Mouse (Mus musculus): ENCODE data around the gene Ssx2ip. TPM values are rescaled to one million over a fixed set of nuclear protein-coding genes. Genes with fewer than 3 reads are reported as not detected.

Gene Ssx2ip
- total RNA-seq, 1 experiment = 18.4 TPM

DNA sequence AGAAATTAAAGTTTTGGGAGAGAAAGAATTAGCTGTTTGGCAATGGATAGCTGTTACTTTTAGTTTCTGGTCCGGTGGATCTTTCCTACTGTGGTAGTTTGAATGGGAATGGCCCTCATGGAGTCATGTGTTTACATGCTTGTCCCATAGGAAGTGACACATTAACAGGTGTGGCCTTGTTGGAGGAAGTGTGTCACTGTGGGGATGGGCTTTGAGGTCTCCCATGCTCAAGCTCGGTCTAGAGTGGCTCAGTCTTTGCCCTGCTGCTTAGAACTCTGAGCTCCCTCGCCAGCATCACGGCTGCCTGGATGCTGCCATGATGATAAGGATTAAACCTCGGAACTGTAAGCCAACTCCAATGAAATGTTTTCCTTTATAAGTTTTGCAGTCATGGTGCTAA, 46.9 kb downstream of the Ssx2ip start:
- H3K9me3 ChIP-seq (ENCODE audit: control insufficient read depth, insufficient read depth, low read depth, low read length) = no peaks in the 10 kb centered on the region
- peak overlapping the region; percentile 36 to 95; a peak in 3 of 4 replicates for H3K4me3 ChIP-seq (ENCODE audit: insufficient read depth in 1 of 2, low read depth in 1 of 2, low read length in 2 of 2, poor library complexity in 1 of 2, severe bottlenecking in 1 of 2)
- H3K9ac ChIP-seq (ENCODE audit: insufficient read depth, low read depth, low read length, poor library complexity, severe bottlenecking) = peak overlapping the region; percentile 26; the same call in 1 of the 2 replicates
- peaks cover 3 to 5% of the 10 kb centered on the region in 2 experiments; a peak in 2 of 4 replicates for H3K4me1 ChIP-seq (ENCODE audit: control insufficient read depth in 2 of 2, insufficient read depth in 2 of 2, low read length in 2 of 2, poor library complexity in 1 of 2)
- no peaks in the 10 kb centered on the region for H3K36me3 ChIP-seq (ENCODE audit: control insufficient read depth, insufficient read depth, low read length, poor library complexity, severe bottlenecking)
- no peak for TF ChIP-seq MAFK (IDR thresholded peaks at IDR 0.05; ENCODE audit: insufficient read depth, low read depth, low read length)
- no peak for TF ChIP-seq ZNF384 (IDR thresholded peaks at IDR 0.05; ENCODE audit: low read depth, low read length)
- TF ChIP-seq ZC3H11A (IDR thresholded peaks at IDR 0.05; ENCODE audit: borderline replicate concordance, low read depth, low read length) = no peak
- no peak for TF ChIP-seq HCFC1 (IDR thresholded peaks at IDR 0.05; ENCODE audit: borderline replicate concordance, insufficient read depth, low read length)
- no peak for TF ChIP-seq CHD2 (IDR thresholded peaks at IDR 0.05; ENCODE audit: low read depth, low read length)
- no peak for DNase-seq (ENCODE audit: low read depth, low spot score)
- in situ Hi-C loops (cut with MboI; ENCODE audit: low sequenced_read_pairs in 2 of 2, unreplicated experiment in 2 of 2) = no loop called here
- no peak overlapping the region for H3K27ac ChIP-seq (ENCODE audit: insufficient read depth, low read depth, low read length, poor library complexity, severe bottlenecking)

DNA sequence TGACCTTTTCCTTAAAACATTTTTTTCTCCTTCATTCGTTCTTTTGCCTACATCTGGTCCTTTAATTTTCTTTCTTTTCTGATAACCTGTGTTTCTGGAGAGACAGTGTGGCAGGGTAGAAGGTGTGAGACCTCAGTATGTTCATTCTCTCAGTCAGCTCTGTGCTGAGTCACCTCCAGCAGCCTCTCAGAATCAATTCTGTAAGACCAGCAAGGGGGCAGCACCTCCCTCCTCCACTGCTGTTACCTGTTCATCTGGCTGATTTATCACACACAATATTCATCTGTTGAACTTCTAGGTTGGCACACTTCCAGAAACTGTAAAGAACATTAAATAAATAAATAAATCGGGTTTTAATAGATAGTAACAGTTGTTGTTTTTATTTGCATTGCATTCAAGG, 58.5 kb downstream of the Ssx2ip start:
- H3K27ac ChIP-seq (ENCODE audit: insufficient read depth, low read depth, low read length, poor library complexity, severe bottlenecking) = no peak overlapping the region
- no peaks in the 10 kb centered on the region; the same call in 1 of the 2 replicates for H3K36me3 ChIP-seq (ENCODE audit: control insufficient read depth, insufficient read depth, low read length, poor library complexity, severe bottlenecking)
- H3K4me3 ChIP-seq (ENCODE audit: insufficient read depth in 1 of 2, low read depth in 1 of 2, low read length in 2 of 2, poor library complexity in 1 of 2, severe bottlenecking in 1 of 2) = no peak overlapping the region
- TF ChIP-seq MAFK (IDR thresholded peaks at IDR 0.05; ENCODE audit: insufficient read depth, low read depth, low read length) (0 out of 2 replicates have a peak, but pooled peaks have one; percentile 47), CHD2 (IDR thresholded peaks at IDR 0.05; ENCODE audit: low read depth, low read length) (no peak)
- in situ Hi-C loops (cut with MboI; ENCODE audit: low sequenced_read_pairs in 2 of 2, unreplicated experiment in 2 of 2) = no loop called here
- DNase-seq (ENCODE audit: low read depth, low spot score) = no peak
- H3K4me1 ChIP-seq (ENCODE audit: control insufficient read depth in 2 of 2, insufficient read depth in 2 of 2, low read length in 2 of 2, poor library complexity in 1 of 2) = 0 out of 4 replicates have a peak, but pooled peaks cover 0 to 2% of the 10 kb centered on the region in 2 experiments
- no peak overlapping the region for H3K9ac ChIP-seq (ENCODE audit: insufficient read depth, low read depth, low read length, poor library complexity, severe bottlenecking)
- no peaks in the 10 kb centered on the region for H3K9me3 ChIP-seq (ENCODE audit: control insufficient read depth, insufficient read depth, low read depth, low read length)

- Histone ChIP-seq H3K9ac (ENCODE audit: insufficient read depth, low read depth, low read length, poor library complexity, severe bottlenecking) (no peak overlapping the region), H3K4me1 (ENCODE audit: control insufficient read depth in 2 of 2, insufficient read depth in 2 of 2, low read length in 2 of 2, poor library complexity in 1 of 2) (peaks cover 0 to 4% of the 10 kb centered on the region in 2 experiments; a peak in 2 of 4 replicates), H3K36me3 (ENCODE audit: control insufficient read depth, insufficient read depth, low read length, poor library complexity, severe bottlenecking) (no peaks in the 10 kb centered on the region), H3K9me3 (ENCODE audit: control insufficient read depth, insufficient read depth, low read depth, low read length) (no peaks in the 10 kb centered on the region), H3K27ac (ENCODE audit: insufficient read depth, low read depth, low read length, poor library complexity, severe bottlenecking) (no peak overlapping the region), H3K4me3 (ENCODE audit: insufficient read depth in 1 of 2, low read depth in 1 of 2, low read length in 2 of 2, poor library complexity in 1 of 2, severe bottlenecking in 1 of 2) (no peak overlapping the region)
- 0 out of 2 replicates have a peak, but pooled peaks have one; percentile 42 for TF ChIP-seq CHD2 (IDR thresholded peaks at IDR 0.05; ENCODE audit: low read depth, low read length)
- no peak for TF ChIP-seq ZC3H11A (IDR thresholded peaks at IDR 0.05; ENCODE audit: borderline replicate concordance, low read depth, low read length)
- in situ Hi-C loops (cut with MboI; ENCODE audit: low sequenced_read_pairs in 2 of 2, unreplicated experiment in 2 of 2) = no loop called here
- no peak for DNase-seq (ENCODE audit: low read depth, low spot score)
Observed at GRCm38 (mm10) chr3:146469226-146469625, 64.8 kb downstream of the Ssx2ip start.

DNA sequence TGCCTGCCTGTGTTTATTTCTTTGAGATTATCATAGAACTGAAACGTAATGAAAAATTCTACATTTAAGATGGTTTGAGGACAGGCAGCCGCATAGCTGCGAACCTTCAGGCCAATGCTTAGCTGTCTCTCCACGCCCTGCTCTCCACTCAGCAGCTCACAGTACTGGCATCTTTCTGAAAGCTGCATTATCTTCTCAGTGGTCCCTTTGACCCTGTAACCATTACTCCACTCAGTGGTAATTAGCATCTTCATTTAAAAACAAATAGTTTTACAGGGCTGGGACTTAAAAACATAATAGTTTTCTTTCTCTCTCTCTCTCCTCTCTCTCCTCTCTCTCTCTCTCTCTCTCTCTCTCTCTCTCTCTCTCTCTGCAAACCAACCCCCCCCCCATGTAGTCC, 68.2 kb downstream of the Ssx2ip start:
- Histone ChIP-seq H3K4me1 (ENCODE audit: control insufficient read depth in 2 of 2, insufficient read depth in 2 of 2, low read length in 2 of 2, poor library complexity in 1 of 2) (peaks cover 0 to 4% of the 10 kb centered on the region in 2 experiments; a peak in 2 of 4 replicates), H3K27ac (ENCODE audit: insufficient read depth, low read depth, low read length, poor library complexity, severe bottlenecking) (no peak overlapping the region), H3K9me3 (ENCODE audit: control insufficient read depth, insufficient read depth, low read depth, low read length) (no peaks in the 10 kb centered on the region), H3K4me3 (ENCODE audit: insufficient read depth in 1 of 2, low read depth in 1 of 2, low read length in 2 of 2, poor library complexity in 1 of 2, severe bottlenecking in 1 of 2) (no peak overlapping the region), H3K9ac (ENCODE audit: insufficient read depth, low read depth, low read length, poor library complexity, severe bottlenecking) (no peak overlapping the region), H3K36me3 (ENCODE audit: control insufficient read depth, insufficient read depth, low read length, poor library complexity, severe bottlenecking) (no peaks in the 10 kb centered on the region)
- TF ChIP-seq ZC3H11A (IDR thresholded peaks at IDR 0.05; ENCODE audit: borderline replicate concordance, low read depth, low read length) = no peak
- TF ChIP-seq HCFC1 (IDR thresholded peaks at IDR 0.05; ENCODE audit: borderline replicate concordance, insufficient read depth, low read length) = no peak
- no peak for TF ChIP-seq MAFK (IDR thresholded peaks at IDR 0.05; ENCODE audit: insufficient read depth, low read depth, low read length)
- no peak for TF ChIP-seq CHD2 (IDR thresholded peaks at IDR 0.05; ENCODE audit: low read depth, low read length)
- TF ChIP-seq ZNF384 (IDR thresholded peaks at IDR 0.05; ENCODE audit: low read depth, low read length) = no peak
- DNase-seq (ENCODE audit: low read depth, low spot score) = no peak
- in situ Hi-C loops (cut with MboI; ENCODE audit: low sequenced_read_pairs in 2 of 2, unreplicated experiment in 2 of 2) = no loop called here

GRCm38 (mm10) chr3:146473741-146474140, 69.3 kb downstream of the Ssx2ip start:
- Histone ChIP-seq H3K27ac (ENCODE audit: insufficient read depth, low read depth, low read length, poor library complexity, severe bottlenecking) (no peak overlapping the region), H3K9me3 (ENCODE audit: control insufficient read depth, insufficient read depth, low read depth, low read length) (no peaks in the 10 kb centered on the region), H3K4me1 (ENCODE audit: control insufficient read depth in 2 of 2, insufficient read depth in 2 of 2, low read length in 2 of 2, poor library complexity in 1 of 2) (peaks cover 0 to 4% of the 10 kb centered on the region in 2 experiments; a peak in 2 of 4 replicates), H3K36me3 (ENCODE audit: control insufficient read depth, insufficient read depth, low read length, poor library complexity, severe bottlenecking) (no peaks in the 10 kb centered on the region), H3K9ac (ENCODE audit: insufficient read depth, low read depth, low read length, poor library complexity, severe bottlenecking) (no peak overlapping the region), H3K4me3 (ENCODE audit: insufficient read depth in 1 of 2, low read depth in 1 of 2, low read length in 2 of 2, poor library complexity in 1 of 2, severe bottlenecking in 1 of 2) (no peak overlapping the region)
- in situ Hi-C loops (cut with MboI; ENCODE audit: low sequenced_read_pairs in 2 of 2, unreplicated experiment in 2 of 2) = no loop called here
- no peak for DNase-seq (ENCODE audit: low read depth, low spot score)
- TF ChIP-seq MAFK (IDR thresholded peaks at IDR 0.05; ENCODE audit: insufficient read depth, low read depth, low read length) (no peak), ZNF384 (IDR thresholded peaks at IDR 0.05; ENCODE audit: low read depth, low read length) (no peak), CHD2 (IDR thresholded peaks at IDR 0.05; ENCODE audit: low read depth, low read length) (no peak), HCFC1 (IDR thresholded peaks at IDR 0.05; ENCODE audit: borderline replicate concordance, insufficient read depth, low read length) (no peak), ZC3H11A (IDR thresholded peaks at IDR 0.05; ENCODE audit: borderline replicate concordance, low read depth, low read length) (no peak)

All from ES-E14 (cell line).